Mouse (Mus musculus) lung, embryonic 14.5 days (tissue): ENCODE data around the gene Ppfibp1. TPM values are rescaled to one million over a fixed set of nuclear protein-coding genes. Genes with fewer than 3 reads are reported as not detected.

Experiments used
- ATAC-seq: fragments of 200-750 bp; cut with Nextera tagmentation; 2 replicates; pipeline ENCODE4 v1.8.0; 2017; ENCODE audit warnings: mild to moderate bottlenecking, moderate TSS enrichment, moderate library complexity; ENCODE audit not compliant: insufficient read depth
- DNase-seq: peaks from one replicate; pipeline ENCODE4 v3.0.0-alpha.2; 2015
- H3K27ac ChIP-seq: fragments of 300-500 bp; sonication (generic); 2 replicates; pipeline ENCODE4 v1.5.1; 2014; ENCODE audit warnings: low read depth, mild to moderate bottlenecking, moderate library complexity
- H3K27me3 ChIP-seq: fragments of 300-500 bp; sonication (generic); 2 replicates; pipeline ENCODE4 v1.6.1; 2014; ENCODE audit warnings: low read length, control low read depth; ENCODE audit not compliant: insufficient read depth
- H3K36me3 ChIP-seq: fragments of 300-500 bp; sonication (generic); 2 replicates; pipeline ENCODE4 v1.6.1; 2014; ENCODE audit warnings: control low read depth; ENCODE audit not compliant: insufficient read depth
- H3K4me1 ChIP-seq: fragments of 300-500 bp; sonication (generic); 2 replicates; pipeline ENCODE4 v1.6.1; 2014; ENCODE audit warnings: antibody characterized with exemption, control low read depth; ENCODE audit not compliant: insufficient read depth
- H3K4me2 ChIP-seq: fragments of 300-500 bp; sonication (generic); 2 replicates; pipeline ENCODE4 v1.6.1; 2014; ENCODE audit warnings: mild to moderate bottlenecking
- H3K4me3 ChIP-seq: fragments of 300-500 bp; sonication (generic); 2 replicates; pipeline ENCODE4 v1.5.1; 2014; ENCODE audit warnings: low read depth, low read length
- H3K9ac ChIP-seq: fragments of 300-500 bp; sonication (generic); 2 replicates; pipeline ENCODE4 v1.6.1; 2014
- H3K9me3 ChIP-seq: fragments of 300-500 bp; sonication (generic); 2 replicates; pipeline ENCODE4 v1.6.1; 2016; ENCODE audit warnings: low read depth, low read length, control low read depth
- CTCF ChIP-seq: IDR thresholded peaks from 2 replicates; pipeline ENCODE4 v1.5.1; 2016; ENCODE audit warnings: antibody characterized with exemption, low read depth
- WGBS: fragments of 180-500 bp; shearing (Covaris S2); extraction: QIAGEN DNeasy Blood & Tissue Kit; methylation state at CpG from one replicate; pipeline ENCODE4 v1.1.7; 2014; 5-methylcytosine and 5-hydroxymethylcytosine counted together
- polyA plus RNA-seq: library from polyadenylated mRNA; unstranded; fragments of >200 nt; fragmentation: Nextera tagmentation; extraction: Ambion mirVana; gene quantifications from 2 replicates; pipeline ENCODE4 v1.2.1, GENCODE M21; 2014

The Ppfibp1 gene
- polyA plus RNA-seq, 1 experiment from 2014 or later: 52.5 TPM

DNA sequence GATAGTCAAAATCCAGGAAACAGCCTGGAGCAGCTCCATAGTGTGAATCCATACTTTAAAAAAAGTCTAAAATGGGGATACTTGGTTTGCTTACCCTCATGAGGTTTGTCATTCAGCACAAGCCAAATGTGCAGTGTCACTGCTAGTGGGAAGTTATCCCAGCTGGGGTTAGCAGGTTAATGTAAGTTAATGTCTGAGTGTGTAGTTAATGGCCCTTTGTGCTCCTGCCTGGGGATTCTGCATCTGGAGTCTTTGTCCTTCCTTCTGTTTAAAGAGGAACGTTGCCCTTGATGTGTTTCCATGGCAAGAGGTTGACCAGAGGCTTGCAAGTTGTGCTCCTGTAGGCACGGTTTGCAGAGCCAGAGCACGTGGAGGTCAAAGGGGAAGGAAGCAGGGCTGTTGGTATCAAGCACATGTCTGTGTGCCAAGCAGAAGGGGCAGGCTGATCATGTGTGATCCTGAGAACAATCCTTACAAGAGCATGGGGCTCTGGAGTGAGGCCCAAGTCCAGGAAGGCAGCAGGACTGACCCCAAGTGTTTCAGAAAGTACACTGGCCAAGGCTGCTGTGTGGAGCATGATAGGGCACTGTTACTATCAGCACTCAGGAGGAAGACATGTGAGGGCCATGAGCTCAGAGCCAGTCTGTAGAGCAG, 24.7 kb downstream of the Ppfibp1 start:
- no peaks in the 10 kb centered on the region for H3K36me3 ChIP-seq
- DNase-seq (no peak), ATAC-seq (peak; percentile 63; the same call in 1 of the 2 replicates)
- peak overlapping the region; percentile 10; the same call in 1 of the 2 replicates for H3K4me2 ChIP-seq
- H3K4me3 ChIP-seq: no peak overlapping the region
- H3K27me3 ChIP-seq: no peaks in the 10 kb centered on the region
- peak overlapping the region; percentile 75 for H3K27ac ChIP-seq
- TF ChIP-seq CTCF: no peak
- no peaks in the 10 kb centered on the region for H3K9me3 ChIP-seq
- H3K4me1 ChIP-seq: peaks cover 36% of the 10 kb centered on the region
- no peak overlapping the region for H3K9ac ChIP-seq
- 16% methylated on average over 3 of the region's 3 CpGs for WGBS

DNA sequence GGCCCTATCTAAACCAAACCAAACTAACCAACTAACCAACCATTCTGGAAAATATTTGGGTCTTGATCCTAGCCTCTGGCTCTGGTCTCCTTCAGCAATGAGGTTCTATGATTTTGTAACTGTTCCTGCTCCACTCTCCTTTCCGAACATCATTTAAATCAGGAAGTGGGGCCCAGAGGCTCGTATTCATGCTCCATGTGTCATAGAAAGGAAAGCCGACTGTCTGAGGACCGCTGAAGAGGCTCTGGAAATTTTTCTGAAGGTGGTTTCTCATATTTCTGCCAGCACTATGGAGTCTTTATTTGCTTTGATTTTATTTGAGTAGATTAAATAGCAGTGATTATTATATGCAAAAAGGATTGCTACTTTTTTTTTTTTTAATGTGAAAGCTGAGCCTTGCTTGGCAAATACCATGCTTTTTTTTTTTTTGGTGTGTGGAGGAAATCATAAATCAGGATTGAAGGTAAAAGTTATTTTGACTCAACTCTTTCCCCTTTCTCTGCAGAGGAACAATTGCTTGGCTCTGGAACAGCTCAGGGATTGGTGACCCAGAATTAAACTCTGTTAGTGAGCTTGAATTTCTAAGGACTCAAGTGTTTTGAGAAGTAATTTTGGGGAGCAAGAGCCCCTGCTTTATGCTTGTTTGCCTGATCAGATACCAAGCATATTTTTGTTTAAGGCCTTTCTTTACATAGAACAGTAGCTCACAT, 25.4 kb downstream of the Ppfibp1 start:
- Histone ChIP-seq H3K4me2 (peak overlapping the region; percentile 10; the same call in 1 of the 2 replicates), H3K9me3 (no peaks in the 10 kb centered on the region), H3K36me3 (no peaks in the 10 kb centered on the region), H3K9ac (no peak overlapping the region), H3K4me1 (peaks cover 36% of the 10 kb centered on the region), H3K27me3 (no peaks in the 10 kb centered on the region), H3K27ac (peak overlapping the region; percentile 75), H3K4me3 (no peak overlapping the region)
- TF ChIP-seq CTCF: no peak
- WGBS: 9% methylated on average over 4 of the region's 4 CpGs
- peak; percentile 62 for DNase-seq
- ATAC-seq: peak; percentile 29; the same call in 1 of the 2 replicates

GRCm38 (mm10) chr6:146915808-146916207, 27.5 kb downstream of the Ppfibp1 start:
- Histone ChIP-seq H3K4me3 (no peak overlapping the region), H3K9me3 (no peaks in the 10 kb centered on the region), H3K4me2 (no peak overlapping the region), H3K36me3 (no peaks in the 10 kb centered on the region), H3K9ac (no peak overlapping the region), H3K27ac (no peak overlapping the region), H3K4me1 (peaks cover 29% of the 10 kb centered on the region), H3K27me3 (no peaks in the 10 kb centered on the region)
- TF ChIP-seq CTCF: no peak
- WGBS: 81% methylated on average over 1 of the region's 1 CpGs
- no peak for DNase-seq
- no peak for ATAC-seq

GRCm38 (mm10) chr6:146917396-146917795, 29.1 kb downstream of the Ppfibp1 start:
- H3K27me3 ChIP-seq: no peaks in the 10 kb centered on the region
- H3K4me2 ChIP-seq: no peak overlapping the region
- ATAC-seq (no peak), DNase-seq (no peak)
- no peak for TF ChIP-seq CTCF
- H3K9ac ChIP-seq: no peak overlapping the region
- no peaks in the 10 kb centered on the region for H3K9me3 ChIP-seq
- WGBS: 78% methylated on average over 3 of the region's 3 CpGs
- H3K36me3 ChIP-seq: no peaks in the 10 kb centered on the region
- peaks cover 16% of the 10 kb centered on the region for H3K4me1 ChIP-seq
- no peak overlapping the region for H3K27ac ChIP-seq
- H3K4me3 ChIP-seq: no peak overlapping the region

DNA sequence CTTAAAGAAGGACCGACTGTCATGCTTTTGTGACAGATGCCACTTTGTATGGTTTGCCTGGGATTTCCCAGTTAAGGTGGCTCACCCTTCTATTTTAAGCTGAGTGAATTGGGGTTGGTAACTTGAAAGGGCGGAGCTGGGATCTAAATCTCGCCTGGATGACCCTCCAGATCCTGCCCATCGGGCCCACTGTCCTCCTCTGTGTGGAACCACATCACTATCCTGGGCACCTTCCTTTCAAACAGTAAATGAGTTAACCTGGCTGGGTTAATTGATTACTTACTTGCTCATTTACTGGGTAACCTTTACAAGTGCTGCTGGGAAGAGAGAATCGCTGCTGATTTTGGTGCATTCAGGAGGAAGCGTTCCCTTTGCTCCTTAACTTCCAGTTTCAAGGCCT, 30.1 kb downstream of the Ppfibp1 start:
- 86% methylated on average over 6 of the region's 6 CpGs for WGBS
- Histone ChIP-seq H3K4me3 (no peak overlapping the region), H3K9ac (no peak overlapping the region), H3K27me3 (no peaks in the 10 kb centered on the region), H3K27ac (no peak overlapping the region), H3K4me1 (peaks cover 7% of the 10 kb centered on the region; the same call in 1 of the 2 replicates), H3K36me3 (no peaks in the 10 kb centered on the region), H3K4me2 (no peak overlapping the region), H3K9me3 (no peaks in the 10 kb centered on the region)
- TF ChIP-seq CTCF: no peak
- no peak for ATAC-seq
- DNase-seq: no peak

DNA sequence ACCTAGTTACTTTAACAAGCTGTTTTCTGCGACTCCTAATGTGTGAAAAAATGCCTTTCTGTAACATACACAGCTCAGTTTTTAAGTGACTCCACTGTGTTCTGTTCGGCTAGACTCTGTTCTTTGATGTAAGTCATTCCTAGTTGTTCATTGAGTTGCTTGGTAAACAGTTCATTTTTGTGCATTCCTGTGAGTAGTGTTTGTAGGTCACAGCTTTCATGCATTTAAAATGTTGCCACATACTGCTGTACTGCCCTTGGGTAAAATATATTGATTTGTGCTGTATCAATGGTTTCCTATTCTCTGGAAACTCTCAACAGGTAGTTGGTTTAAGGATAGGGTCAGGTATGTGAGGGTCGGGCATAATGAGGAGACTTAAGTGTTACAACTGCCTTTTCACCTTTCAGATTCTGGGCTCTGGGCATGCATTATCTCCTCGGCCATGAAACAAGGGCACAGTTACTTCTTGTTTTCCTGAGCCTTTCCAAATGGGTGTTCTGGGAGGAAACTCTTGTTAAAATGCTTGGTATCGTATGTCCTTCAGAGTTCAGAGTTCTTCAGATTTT, 38.2 kb downstream of the Ppfibp1 start:
- no peak for ATAC-seq
- DNase-seq: no peak
- H3K27me3 ChIP-seq: no peaks in the 10 kb centered on the region
- TF ChIP-seq CTCF: no peak
- no peak overlapping the region for H3K9ac ChIP-seq
- no peaks in the 10 kb centered on the region for H3K4me1 ChIP-seq
- H3K4me3 ChIP-seq: no peak overlapping the region
- H3K4me2 ChIP-seq: no peak overlapping the region
- H3K36me3 ChIP-seq: no peaks in the 10 kb centered on the region
- 62% methylated on average over 5 of the region's 5 CpGs for WGBS
- no peaks in the 10 kb centered on the region for H3K9me3 ChIP-seq
- no peak overlapping the region for H3K27ac ChIP-seq

DNA sequence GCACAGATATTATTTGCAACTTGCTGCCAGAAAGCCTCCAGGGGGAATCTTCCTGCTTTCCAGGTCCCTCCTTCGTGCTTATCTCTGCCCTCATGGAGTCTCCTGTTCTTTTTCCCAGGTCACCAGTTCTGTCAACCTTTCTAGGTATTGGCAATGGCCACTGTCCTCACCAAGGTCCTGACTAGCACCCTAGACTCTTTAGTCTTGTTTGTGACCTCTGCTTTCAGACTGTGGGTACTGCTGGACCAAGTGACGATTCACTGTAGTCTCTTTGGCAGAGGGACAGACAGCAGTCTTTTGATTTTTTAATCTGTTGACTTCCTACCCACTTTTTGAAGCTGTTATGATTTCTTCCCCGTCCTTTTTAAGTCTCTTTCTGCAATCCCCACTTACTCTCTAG, 39.8 kb downstream of the Ppfibp1 start:
- DNase-seq (no peak), ATAC-seq (peak; percentile 28; the same call in 1 of the 2 replicates)
- Histone ChIP-seq H3K27me3 (no peaks in the 10 kb centered on the region), H3K4me3 (no peak overlapping the region), H3K9ac (no peak overlapping the region), H3K36me3 (no peaks in the 10 kb centered on the region), H3K4me2 (no peak overlapping the region), H3K9me3 (no peaks in the 10 kb centered on the region), H3K4me1 (no peaks in the 10 kb centered on the region), H3K27ac (no peak overlapping the region)
- TF ChIP-seq CTCF: no peak
- WGBS: 29% methylated on average over 3 of the region's 3 CpGs
